Mouse (Mus musculus): Measurements from ENCODE around the gene Ppp2r5c. TPM values are rescaled to one million over a fixed set of nuclear protein-coding genes. Genes with fewer than 3 reads are reported as not detected.

Gene Ppp2r5c
- polyA plus RNA-seq, 1 experiment from 2014 or later, result 126 TPM

- Histone ChIP-seq H3K9me3 (replicated peaks; ENCODE audit: low read length) (no peaks in the 10 kb centered on the region), H3K9ac (ENCODE audit: low read depth, low read length) (0 out of 2 replicates have a peak overlapping the region, but pooled peaks have one; percentile 0), H3K27ac (no peak overlapping the region), H3K27me3 (ENCODE audit: insufficient read depth, low read length) (no peaks in the 10 kb centered on the region), H3K4me2 (ENCODE audit: low read length) (no peak overlapping the region), H3K4me1 (replicated peaks; ENCODE audit: insufficient read depth, low read length) (peaks cover 14% of the 10 kb centered on the region), H3K36me3 (ENCODE audit: insufficient read depth, low read length) (no peaks in the 10 kb centered on the region), H3K4me3 (replicated peaks; ENCODE audit: low read depth, low read length) (no peak overlapping the region)
- no peak for TF ChIP-seq CTCF (IDR thresholded peaks at IDR 0.05; ENCODE audit: low read depth)
- DNase-seq (ENCODE audit: low spot score) (no peak), ATAC-seq (replicated peaks; ENCODE audit: low FRiP score, low read depth) (no peak)
- WGBS, result 77% methylated on average over 6 of the region's 6 CpGs
Measured at GRCm38 (mm10) chr12:110588622-110589021, 141.7 kb downstream of the Ppp2r5c start.

DNA sequence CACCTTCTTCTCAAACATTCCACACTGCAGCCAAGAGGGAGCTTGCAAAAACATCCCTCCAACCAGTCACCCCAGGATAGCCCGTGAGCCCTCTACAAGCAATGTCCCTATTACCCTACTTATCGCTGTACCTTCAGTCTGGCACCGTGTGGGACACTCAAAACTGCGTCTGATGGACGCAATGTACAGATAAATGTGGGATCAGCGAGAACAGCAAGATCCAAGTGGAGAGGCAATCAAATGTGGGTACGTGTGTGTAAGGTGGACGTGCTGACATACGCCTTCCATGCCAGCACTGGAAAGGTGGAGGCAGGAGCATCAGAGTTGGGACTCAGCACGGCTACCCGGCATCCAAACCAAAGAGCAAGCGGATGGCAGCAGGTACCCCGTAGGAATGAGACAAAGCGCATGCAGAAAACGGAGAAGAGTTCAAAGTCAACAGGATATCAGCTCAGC, 143.9 kb downstream of the Ppp2r5c start:
- H3K4me1 ChIP-seq (replicated peaks; ENCODE audit: insufficient read depth, low read length), result peaks cover 14% of the 10 kb centered on the region
- H3K9ac ChIP-seq (ENCODE audit: low read depth, low read length), result peak overlapping the region; percentile 94
- H3K4me2 ChIP-seq (ENCODE audit: low read length), result peak overlapping the region; percentile 92
- TF ChIP-seq CTCF (IDR thresholded peaks at IDR 0.05; ENCODE audit: low read depth), result no peak
- H3K4me3 ChIP-seq (replicated peaks; ENCODE audit: low read depth, low read length), result peak overlapping the region; percentile 81
- no peaks in the 10 kb centered on the region for H3K9me3 ChIP-seq (replicated peaks; ENCODE audit: low read length)
- peak overlapping the region; percentile 97 for H3K27ac ChIP-seq
- 1% methylated on average over 15 of the region's 15 CpGs for WGBS
- DNase-seq (ENCODE audit: low spot score) (no peak), ATAC-seq (replicated peaks; ENCODE audit: low FRiP score, low read depth) (peak; percentile 23)
- H3K36me3 ChIP-seq (ENCODE audit: insufficient read depth, low read length), result no peaks in the 10 kb centered on the region
- H3K27me3 ChIP-seq (ENCODE audit: insufficient read depth, low read length), result no peaks in the 10 kb centered on the region

DNA sequence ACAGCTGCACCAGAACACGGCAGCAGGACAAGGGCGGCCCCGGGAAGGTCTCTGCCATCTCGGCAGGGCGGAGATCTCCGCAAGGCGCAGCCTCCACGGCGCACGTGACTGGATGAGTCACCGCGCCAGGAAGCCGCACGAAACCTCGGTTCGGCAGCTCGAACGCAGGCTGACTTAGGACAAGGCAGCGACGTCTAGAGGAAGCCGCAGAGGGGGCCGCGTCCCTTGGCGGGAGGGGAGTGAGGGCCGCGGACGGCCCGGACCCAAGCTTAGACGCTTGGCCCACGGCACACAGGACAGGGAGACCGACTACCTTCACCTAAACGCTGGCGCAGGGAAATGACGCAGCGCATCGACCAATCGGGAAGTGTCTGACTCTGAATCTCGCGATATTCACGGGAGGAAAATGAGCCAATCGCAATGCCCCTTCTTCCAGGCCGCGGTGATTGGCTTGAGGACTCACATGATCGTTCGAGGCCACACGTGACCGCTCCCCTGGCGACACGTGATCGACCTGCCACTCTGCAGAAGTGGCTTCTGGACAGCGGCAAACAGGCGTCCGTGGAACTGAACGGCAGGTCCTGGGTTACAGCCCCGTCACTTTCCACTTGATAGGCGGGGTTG, 144.5 kb downstream of the Ppp2r5c start:
- TF ChIP-seq CTCF (IDR thresholded peaks at IDR 0.05; ENCODE audit: low read depth), result no peak; the same call in 1 of the 2 replicates
- Histone ChIP-seq H3K4me3 (replicated peaks; ENCODE audit: low read depth, low read length) (peak overlapping the region; percentile 81), H3K4me2 (ENCODE audit: low read length) (peak overlapping the region; percentile 92), H3K27ac (peak overlapping the region; percentile 97), H3K9me3 (replicated peaks; ENCODE audit: low read length) (no peaks in the 10 kb centered on the region), H3K36me3 (ENCODE audit: insufficient read depth, low read length) (no peaks in the 10 kb centered on the region), H3K27me3 (ENCODE audit: insufficient read depth, low read length) (no peaks in the 10 kb centered on the region), H3K4me1 (replicated peaks; ENCODE audit: insufficient read depth, low read length) (peaks cover 14% of the 10 kb centered on the region), H3K9ac (ENCODE audit: low read depth, low read length) (peak overlapping the region; percentile 94)
- DNase-seq (ENCODE audit: low spot score) (peak; percentile 99), ATAC-seq (replicated peaks; ENCODE audit: low FRiP score, low read depth) (peak; percentile 97)
- under 1% methylated on average over 56 of the region's 56 CpGs for WGBS

DNA sequence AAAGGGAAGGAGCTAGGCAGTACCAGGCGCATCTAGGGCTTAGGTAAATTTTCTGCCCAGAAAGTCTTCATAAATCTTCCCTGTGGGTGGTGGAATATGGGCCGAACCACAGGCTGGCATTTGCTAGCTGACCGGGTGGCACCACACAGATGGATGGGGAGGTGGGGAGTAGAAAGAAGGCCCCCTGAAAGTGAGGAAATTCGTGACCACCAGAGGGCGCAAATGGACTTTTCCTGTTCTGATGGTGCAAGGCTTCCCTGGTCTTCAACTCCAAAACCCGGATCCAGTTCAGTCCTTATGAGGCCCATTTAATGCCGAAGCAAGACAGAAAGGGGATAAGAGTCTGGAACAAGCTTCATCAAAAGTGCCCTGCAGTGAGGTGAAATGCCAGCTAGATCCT, 151.6 kb downstream of the Ppp2r5c start:
- Histone ChIP-seq H3K4me1 (replicated peaks; ENCODE audit: insufficient read depth, low read length) (peaks cover 16% of the 10 kb centered on the region; the same call in 1 of the 2 replicates), H3K27me3 (ENCODE audit: insufficient read depth, low read length) (no peaks in the 10 kb centered on the region), H3K36me3 (ENCODE audit: insufficient read depth, low read length) (no peaks in the 10 kb centered on the region), H3K4me3 (replicated peaks; ENCODE audit: low read depth, low read length) (no peak overlapping the region), H3K27ac (no peak overlapping the region), H3K4me2 (ENCODE audit: low read length) (no peak overlapping the region), H3K9me3 (replicated peaks; ENCODE audit: low read length) (no peaks in the 10 kb centered on the region), H3K9ac (ENCODE audit: low read depth, low read length) (no peak overlapping the region)
- TF ChIP-seq CTCF (IDR thresholded peaks at IDR 0.05; ENCODE audit: low read depth), result peak; percentile 86
- ATAC-seq (replicated peaks; ENCODE audit: low FRiP score, low read depth), result no peak
- peak; percentile 75 for DNase-seq (ENCODE audit: low spot score)
- WGBS, result 10% methylated on average over 7 of the region's 7 CpGs

GRCm38 (mm10) chr12:110599791-110600190, 152.9 kb downstream of the Ppp2r5c start:
- Histone ChIP-seq H3K27ac (no peak overlapping the region), H3K36me3 (ENCODE audit: insufficient read depth, low read length) (no peaks in the 10 kb centered on the region), H3K4me2 (ENCODE audit: low read length) (no peak overlapping the region), H3K27me3 (ENCODE audit: insufficient read depth, low read length) (no peaks in the 10 kb centered on the region), H3K4me3 (replicated peaks; ENCODE audit: low read depth, low read length) (no peak overlapping the region), H3K9me3 (replicated peaks; ENCODE audit: low read length) (no peaks in the 10 kb centered on the region), H3K4me1 (replicated peaks; ENCODE audit: insufficient read depth, low read length) (peaks cover 18% of the 10 kb centered on the region; the same call in 1 of the 2 replicates), H3K9ac (ENCODE audit: low read depth, low read length) (no peak overlapping the region)
- ATAC-seq (replicated peaks; ENCODE audit: low FRiP score, low read depth) (no peak), DNase-seq (ENCODE audit: low spot score) (no peak)
- TF ChIP-seq CTCF (IDR thresholded peaks at IDR 0.05; ENCODE audit: low read depth), result no peak
- 65% methylated on average over 4 of the region's 4 CpGs for WGBS

DNA sequence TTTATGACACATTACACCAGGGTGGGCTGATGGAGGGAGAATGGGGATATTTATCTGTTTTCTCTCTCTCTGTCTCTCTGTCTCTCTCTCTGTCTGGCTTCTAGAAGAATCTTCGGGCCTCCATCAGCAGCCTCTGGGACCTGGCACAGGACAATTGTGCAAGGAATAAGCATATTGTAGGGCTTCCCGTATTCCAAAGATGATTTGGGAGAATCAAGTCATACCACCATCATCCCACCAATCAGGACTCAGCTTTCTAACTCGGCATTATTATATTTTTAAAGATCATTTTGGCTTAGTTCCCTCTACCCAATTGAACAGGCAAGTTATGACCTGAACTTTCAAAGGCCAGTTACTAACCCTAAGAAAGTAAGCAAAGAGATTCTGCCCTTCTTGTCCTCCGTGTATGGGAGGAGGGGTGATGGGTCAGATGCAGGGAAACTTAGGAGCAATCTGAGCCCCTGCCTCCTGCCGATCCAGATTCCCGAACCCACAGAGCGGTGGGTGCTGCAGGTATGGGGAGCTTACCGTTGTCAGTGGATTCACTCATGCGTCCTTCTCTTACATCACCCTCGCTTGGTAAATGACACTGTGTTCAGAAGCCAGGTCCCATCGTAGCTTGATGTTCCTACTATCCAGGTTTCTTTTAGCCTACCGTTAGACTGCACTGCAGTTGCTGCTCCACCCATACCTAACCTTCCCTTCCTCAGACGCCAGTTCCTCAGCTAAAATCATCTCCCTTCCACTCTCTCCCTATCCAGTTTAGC, 153.5 kb downstream of the Ppp2r5c start:
- TF ChIP-seq CTCF (IDR thresholded peaks at IDR 0.05; ENCODE audit: low read depth), result no peak
- ATAC-seq (replicated peaks; ENCODE audit: low FRiP score, low read depth), result no peak

More for the DNA sequence above, 153.5 kb downstream of the Ppp2r5c start:
- Histone ChIP-seq H3K4me1 (replicated peaks; ENCODE audit: insufficient read depth, low read length) (peaks cover 18% of the 10 kb centered on the region; the same call in 1 of the 2 replicates), H3K4me2 (ENCODE audit: low read length) (peak overlapping the region; percentile 76), H3K4me3 (replicated peaks; ENCODE audit: low read depth, low read length) (peak overlapping the region; percentile 85), H3K9me3 (replicated peaks; ENCODE audit: low read length) (no peaks in the 10 kb centered on the region), H3K36me3 (ENCODE audit: insufficient read depth, low read length) (0 out of 2 replicates have a peak, but pooled peaks cover 1% of the 10 kb centered on the region), H3K9ac (ENCODE audit: low read depth, low read length) (no peak overlapping the region), H3K27ac (no peak overlapping the region), H3K27me3 (ENCODE audit: insufficient read depth, low read length) (no peaks in the 10 kb centered on the region)
- WGBS, result 56% methylated on average over 13 of the region's 13 CpGs
- no peak for DNase-seq (ENCODE audit: low spot score)
